Comparison of ENCODE assay signal across 39 mouse cellular contexts in the genomic region with DNA sequence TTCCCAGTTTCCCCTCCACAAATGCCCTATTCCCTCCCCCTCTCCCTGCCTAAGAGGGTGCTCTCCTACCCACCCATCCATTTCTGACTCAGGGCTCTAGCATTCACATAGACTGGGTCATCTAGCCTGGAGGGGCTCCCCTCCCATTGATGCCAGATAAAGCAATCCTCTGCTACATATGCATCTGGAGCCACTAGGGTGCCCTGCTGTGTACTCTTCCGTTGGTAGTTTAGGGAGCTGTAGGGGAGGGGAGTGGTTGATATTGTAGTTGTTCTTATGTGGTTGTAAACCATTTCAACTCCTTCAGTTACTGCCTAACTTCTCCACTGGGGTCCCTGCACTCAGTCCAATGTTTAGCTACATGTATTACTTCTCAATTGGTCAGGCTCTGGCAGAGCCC. TPM values are rescaled to one million over a fixed set of nuclear protein-coding genes. Genes with fewer than 3 reads are reported as not detected.
"Had no signal": no experiment of that assay in that cellular context is flagged by ENCODE, and none has a peak within 500 bp of the region (broad histone marks: within the 10 kb centered on the region; RNA-seq: fewer than 3 reads in every experiment).

No protein-coding gene starts in this region.

- H3K27ac ChIP-seq: heart, adult 2 months; hindbrain, embryonic 13.5 days; hindbrain, embryonic 15.5 days; hindbrain, postnatal 0 days; kidney, embryonic 15.5 days; kidney, postnatal 0 days; layer of hippocampus, adult 2 months; left cerebral cortex, adult 2 months; limb, embryonic 10.5 days; limb, embryonic 12.5 days; liver, embryonic 13.5 days; liver, embryonic 15.5 days had no signal

- H3K9me3 ChIP-seq: heart, embryonic 12.5 days; hindbrain, embryonic 13.5 days; hindbrain, embryonic 15.5 days; kidney, embryonic 15.5 days; limb, embryonic 10.5 days; limb, embryonic 12.5 days; liver, embryonic 13.5 days; liver, embryonic 15.5 days had no signal

- DNase-seq: gastrocnemius, postnatal 14 days; gastrocnemius, postnatal 36 days; heart, adult 11 months; heart, adult 2 months; heart, postnatal 10 days; kidney, adult 11 months; kidney, adult 2 months; kidney, adult 9 months; kidney, postnatal 25 days; kidney, postnatal 4 days; liver; liver, embryonic 13.5 days had no signal

- H3K36me3 ChIP-seq: heart, embryonic 12.5 days; hindbrain, embryonic 13.5 days; hindbrain, embryonic 15.5 days; kidney, embryonic 15.5 days; limb, embryonic 10.5 days; limb, embryonic 12.5 days; liver, embryonic 13.5 days; liver, embryonic 15.5 days had no signal

- H3K4me1 ChIP-seq: heart, embryonic 12.5 days; hindbrain, embryonic 13.5 days; hindbrain, embryonic 15.5 days; kidney, embryonic 15.5 days; limb, embryonic 10.5 days; limb, embryonic 12.5 days; liver, embryonic 13.5 days; liver, embryonic 15.5 days had no signal

- H3K4me3 ChIP-seq: heart, adult 2 months; heart, embryonic 12.5 days; hindbrain, embryonic 13.5 days; hindbrain, embryonic 15.5 days; kidney, embryonic 15.5 days; layer of hippocampus, adult 2 months; left cerebral cortex, adult 2 months; limb, embryonic 10.5 days; limb, embryonic 12.5 days; liver, embryonic 13.5 days; liver, embryonic 15.5 days had no signal

- H3K27me3 ChIP-seq: heart, embryonic 12.5 days; hindbrain, embryonic 13.5 days; hindbrain, embryonic 15.5 days; kidney, embryonic 15.5 days; limb, embryonic 12.5 days; liver, embryonic 13.5 days; liver, embryonic 15.5 days had no signal

RNA-seq across cellular contexts. Expression of a gene that starts 6.6 kb away (rescaled TPM):
- total RNA-seq: gastrocnemius, adult 18-20 months; gastrocnemius, adult 8-10 months; gastrocnemius, postnatal 14 days; gastrocnemius, postnatal 36 days; heart, adult 2 months; heart, postnatal 10 days; heart, postnatal 25 days; hematopoietic stem cell, adult 5-6 weeks; hindbrain, postnatal 0 days; layer of hippocampus, adult 2 months; layer of hippocampus, postnatal 10 days; layer of hippocampus, postnatal 25 days; left cerebral cortex, adult 2 months; left cerebral cortex, postnatal 14 days; left cerebral cortex, postnatal 36 days had no signal
- polyA plus RNA-seq: gonadal fat pad, adult 2 months; heart, adult 2 months; heart, embryonic 12.5 days; heart, embryonic 14.5 days; heart, embryonic 16.5 days; hindbrain, embryonic 11.5 days; hindbrain, embryonic 13.5 days; hindbrain, embryonic 15.5 days; hindbrain, postnatal 0 days; intestine, embryonic 14.5 days; intestine, embryonic 16.5 days; kidney, adult 2 months; kidney, embryonic 15.5 days; kidney, postnatal 0 days; limb, embryonic 10.5 days; limb, embryonic 12.5 days; limb, embryonic 14.5 days; liver, embryonic 11.5 days; liver, embryonic 13.5 days; liver, embryonic 15.5 days had no signal

RNA-seq across cellular contexts. Expression of a gene that starts 20.0 kb away (rescaled TPM):
- total RNA-seq: gastrocnemius, adult 18-20 months; gastrocnemius, adult 8-10 months; gastrocnemius, postnatal 14 days; gastrocnemius, postnatal 36 days; heart, adult 2 months; heart, postnatal 10 days; heart, postnatal 25 days; hematopoietic stem cell, adult 5-6 weeks; hindbrain, postnatal 0 days; layer of hippocampus, adult 2 months; layer of hippocampus, postnatal 10 days; layer of hippocampus, postnatal 25 days; left cerebral cortex, adult 2 months; left cerebral cortex, postnatal 14 days; left cerebral cortex, postnatal 36 days had no signal
- polyA plus RNA-seq: gonadal fat pad, adult 2 months; heart, adult 2 months; heart, embryonic 12.5 days; heart, embryonic 14.5 days; heart, embryonic 16.5 days; hindbrain, embryonic 11.5 days; hindbrain, embryonic 13.5 days; hindbrain, embryonic 15.5 days; hindbrain, postnatal 0 days; intestine, embryonic 14.5 days; intestine, embryonic 16.5 days; kidney, adult 2 months; kidney, embryonic 15.5 days; kidney, postnatal 0 days; limb, embryonic 10.5 days; limb, embryonic 12.5 days; limb, embryonic 14.5 days; liver, embryonic 11.5 days; liver, embryonic 13.5 days; liver, embryonic 15.5 days had no signal

RNA-seq across cellular contexts. Expression of a gene that starts 23.3 kb away (rescaled TPM):
- total RNA-seq: hematopoietic stem cell, adult 5-6 weeks; hindbrain, postnatal 0 days had no signal
- polyA plus RNA-seq: gonadal fat pad, adult 2 months; heart, adult 2 months; heart, embryonic 12.5 days; hindbrain, embryonic 11.5 days; hindbrain, embryonic 13.5 days; hindbrain, embryonic 15.5 days; intestine, embryonic 14.5 days; limb, embryonic 12.5 days; limb, embryonic 14.5 days; liver, embryonic 11.5 days; liver, embryonic 13.5 days had no signal

RNA-seq across cellular contexts. Expression of a gene that starts 39.0 kb away (rescaled TPM):
- total RNA-seq: gastrocnemius, adult 18-20 months; gastrocnemius, adult 8-10 months; gastrocnemius, postnatal 14 days; gastrocnemius, postnatal 36 days; heart, adult 2 months; heart, postnatal 10 days; heart, postnatal 25 days; hematopoietic stem cell, adult 5-6 weeks; hindbrain, postnatal 0 days; layer of hippocampus, adult 2 months; layer of hippocampus, postnatal 10 days; layer of hippocampus, postnatal 25 days; left cerebral cortex, adult 2 months; left cerebral cortex, postnatal 14 days; left cerebral cortex, postnatal 36 days had no signal
- polyA plus RNA-seq: gonadal fat pad, adult 2 months; heart, adult 2 months; heart, embryonic 12.5 days; heart, embryonic 14.5 days; heart, embryonic 16.5 days; hindbrain, embryonic 11.5 days; hindbrain, embryonic 13.5 days; hindbrain, embryonic 15.5 days; hindbrain, postnatal 0 days; intestine, embryonic 14.5 days; intestine, embryonic 16.5 days; kidney, adult 2 months; kidney, embryonic 15.5 days; kidney, postnatal 0 days; limb, embryonic 10.5 days; limb, embryonic 12.5 days; limb, embryonic 14.5 days; liver, embryonic 11.5 days; liver, embryonic 13.5 days; liver, embryonic 15.5 days had no signal

RNA-seq across cellular contexts. Expression of a gene that starts 41.0 kb away (rescaled TPM):
- total RNA-seq: gastrocnemius, adult 18-20 months; gastrocnemius, adult 8-10 months; gastrocnemius, postnatal 14 days; gastrocnemius, postnatal 36 days; heart, adult 2 months; heart, postnatal 10 days; heart, postnatal 25 days; hematopoietic stem cell, adult 5-6 weeks; hindbrain, postnatal 0 days; layer of hippocampus, adult 2 months; layer of hippocampus, postnatal 10 days; layer of hippocampus, postnatal 25 days; left cerebral cortex, adult 2 months; left cerebral cortex, postnatal 14 days; left cerebral cortex, postnatal 36 days had no signal
- polyA plus RNA-seq: gonadal fat pad, adult 2 months; heart, adult 2 months; heart, embryonic 12.5 days; heart, embryonic 14.5 days; heart, embryonic 16.5 days; hindbrain, embryonic 11.5 days; hindbrain, embryonic 13.5 days; hindbrain, embryonic 15.5 days; hindbrain, postnatal 0 days; intestine, embryonic 14.5 days; intestine, embryonic 16.5 days; kidney, adult 2 months; kidney, embryonic 15.5 days; kidney, postnatal 0 days; limb, embryonic 10.5 days; limb, embryonic 12.5 days; limb, embryonic 14.5 days; liver, embryonic 11.5 days; liver, embryonic 13.5 days; liver, embryonic 15.5 days had no signal
